Mouse (Mus musculus) forebrain, embryonic 11.5 days (tissue): ENCODE measurements at regions not wholly inside any gene's neighbourhood (a gene's known extent, or its start where the extent isn't known, plus 50 kb on each side); places are given as distances from the start of the nearest gene placed in this dataset.

ENCODE experiments used
- ATAC-seq: fragments of 200-750 bp; cut with Nextera tagmentation; replicated peaks from 2 replicates; pipeline ENCODE4 v1.8.0; 2017; ENCODE audit warnings: moderate TSS enrichment; ENCODE audit not compliant: low FRiP score
- DNase-seq: peaks from one replicate; pipeline ENCODE4 v3.0.0-alpha.2; 2017; ENCODE audit warnings: low spot score
- H3K27ac ChIP-seq: fragments of 300-500 bp; sonication (generic); 2 replicates; pipeline ENCODE4 v1.5.1; 2014; ENCODE audit warnings: low read depth, low read length
- H3K27me3 ChIP-seq: fragments of 300-500 bp; sonication (generic); 2 replicates; pipeline ENCODE4 v1.6.1; 2014; ENCODE audit warnings: mild to moderate bottlenecking, low read length, mixed read lengths; ENCODE audit not compliant: control insufficient read depth, insufficient read depth
- H3K36me3 ChIP-seq: fragments of 300-500 bp; sonication (generic); 2 replicates; pipeline ENCODE4 v1.6.1; 2014; ENCODE audit warnings: mild to moderate bottlenecking, low read length, moderate library complexity, mixed read lengths; ENCODE audit not compliant: control insufficient read depth, insufficient read depth
- H3K4me1 ChIP-seq: fragments of 300-500 bp; sonication (generic); replicated peaks from 2 replicates; pipeline ENCODE4 v1.6.1; 2014; ENCODE audit warnings: low read length, mixed read lengths; ENCODE audit not compliant: control insufficient read depth, insufficient read depth
- H3K4me2 ChIP-seq: fragments of 300-500 bp; sonication (generic); 2 replicates; pipeline ENCODE4 v1.6.1; 2014; ENCODE audit warnings: low read depth, mild to moderate bottlenecking, low read length, moderate library complexity, mixed read lengths; ENCODE audit not compliant: severe bottlenecking
- H3K4me3 ChIP-seq: fragments of 300-500 bp; sonication (generic); 2 replicates; pipeline ENCODE4 v1.5.1; 2014; ENCODE audit warnings: low read depth, low read length
- H3K9ac ChIP-seq: fragments of 300-500 bp; sonication (generic); 2 replicates; pipeline ENCODE4 v1.6.1; 2014; ENCODE audit warnings: low read length
- H3K9me3 ChIP-seq: fragments of 300-500 bp; sonication (generic); 2 replicates; pipeline ENCODE4 v1.6.1; 2016; ENCODE audit warnings: low read length, mixed read lengths; ENCODE audit not compliant: control insufficient read depth
- WGBS: fragments of 180-500 bp; shearing (Covaris S2); extraction: QIAGEN DNeasy Blood & Tissue Kit; methylation state at CpG from one replicate; pipeline ENCODE4 v1.1.7; 2014; 5-methylcytosine and 5-hydroxymethylcytosine counted together

- DNase-seq (no peak), ATAC-seq (no peak)
- Histone ChIP-seq H3K9me3 (no peaks in the 10 kb centered on the region), H3K9ac (no peak overlapping the region), H3K36me3 (no peaks in the 10 kb centered on the region), H3K4me3 (no peak overlapping the region), H3K4me2 (no peak overlapping the region), H3K27me3 (no peaks in the 10 kb centered on the region), H3K27ac (no peak overlapping the region), H3K4me1 (no peaks in the 10 kb centered on the region)
- WGBS: 70% methylated on average over 3 of the region's 3 CpGs
Measured at GRCm38 (mm10) chr3:137482546-137482945, 138.9 kb upstream of the Ddit4l start.

GRCm38 (mm10) chr3:137482971-137483370, 138.4 kb upstream of the Ddit4l start:
- 54% methylated on average over 4 of the region's 4 CpGs for WGBS

GRCm38 (mm10) chr3:137489592-137489991, 131.8 kb upstream of the Ddit4l start:
- DNase-seq (no peak), ATAC-seq (no peak)
- no peak overlapping the region for H3K4me2 ChIP-seq
- no peaks in the 10 kb centered on the region for H3K27me3 ChIP-seq
- no peaks in the 10 kb centered on the region for H3K4me1 ChIP-seq
- no peak overlapping the region for H3K9ac ChIP-seq
- no peaks in the 10 kb centered on the region for H3K9me3 ChIP-seq
- no peak overlapping the region for H3K27ac ChIP-seq
- H3K4me3 ChIP-seq: no peak overlapping the region
- H3K36me3 ChIP-seq: no peaks in the 10 kb centered on the region

More at GRCm38 (mm10) chr3:137482971-137483370, 138.4 kb upstream of the Ddit4l start:
- no peak overlapping the region for H3K27ac ChIP-seq
- no peaks in the 10 kb centered on the region for H3K36me3 ChIP-seq
- H3K4me3 ChIP-seq: no peak overlapping the region
- ATAC-seq: no peak
- H3K9ac ChIP-seq: no peak overlapping the region
- H3K9me3 ChIP-seq: no peaks in the 10 kb centered on the region
- H3K4me2 ChIP-seq: no peak overlapping the region
- no peak for DNase-seq
- H3K27me3 ChIP-seq: no peaks in the 10 kb centered on the region
- no peaks in the 10 kb centered on the region for H3K4me1 ChIP-seq

- H3K36me3 ChIP-seq: no peaks in the 10 kb centered on the region
- no peak overlapping the region for H3K4me2 ChIP-seq
- no peaks in the 10 kb centered on the region for H3K4me1 ChIP-seq
- H3K4me3 ChIP-seq: no peak overlapping the region
- DNase-seq (no peak), ATAC-seq (no peak)
- H3K9me3 ChIP-seq: no peaks in the 10 kb centered on the region
- no peak overlapping the region for H3K9ac ChIP-seq
- no peak overlapping the region for H3K27ac ChIP-seq
- no peaks in the 10 kb centered on the region for H3K27me3 ChIP-seq
- 88% methylated on average over 1 of the region's 1 CpGs for WGBS
Measured at GRCm38 (mm10) chr3:137491508-137492019, 129.8 kb upstream of the Ddit4l start.

GRCm38 (mm10) chr3:137498343-137498742, 123.1 kb upstream of the Ddit4l start:
- WGBS: 52% methylated on average over 3 of the region's 3 CpGs
- DNase-seq (no peak), ATAC-seq (no peak)
- H3K4me2 ChIP-seq: no peak overlapping the region
- H3K36me3 ChIP-seq: no peaks in the 10 kb centered on the region
- no peaks in the 10 kb centered on the region for H3K4me1 ChIP-seq
- no peak overlapping the region for H3K27ac ChIP-seq
- H3K9ac ChIP-seq: no peak overlapping the region
- H3K27me3 ChIP-seq: no peaks in the 10 kb centered on the region
- no peaks in the 10 kb centered on the region for H3K9me3 ChIP-seq
- no peak overlapping the region for H3K4me3 ChIP-seq

- Histone ChIP-seq H3K4me1 (no peaks in the 10 kb centered on the region), H3K9me3 (no peaks in the 10 kb centered on the region), H3K36me3 (no peaks in the 10 kb centered on the region), H3K9ac (no peak overlapping the region), H3K4me3 (no peak overlapping the region), H3K27me3 (no peaks in the 10 kb centered on the region), H3K4me2 (no peak overlapping the region), H3K27ac (no peak overlapping the region)
- DNase-seq (no peak), ATAC-seq (no peak)
- WGBS: 90% methylated on average over 1 of the region's 1 CpGs
Measured at GRCm38 (mm10) chr3:137511283-137511682, 110.1 kb upstream of the Ddit4l start.

GRCm38 (mm10) chr3:137512411-137512810, 109.0 kb upstream of the Ddit4l start:
- Histone ChIP-seq H3K9ac (no peak overlapping the region), H3K36me3 (no peaks in the 10 kb centered on the region), H3K27me3 (no peaks in the 10 kb centered on the region), H3K9me3 (no peaks in the 10 kb centered on the region), H3K4me3 (no peak overlapping the region), H3K27ac (no peak overlapping the region), H3K4me2 (no peak overlapping the region), H3K4me1 (no peaks in the 10 kb centered on the region)
- DNase-seq: no peak
- 95% methylated on average over 2 of the region's 2 CpGs for WGBS
- no peak for ATAC-seq

GRCm38 (mm10) chr3:137513026-137513425, 108.4 kb upstream of the Ddit4l start:
- ATAC-seq: no peak
- Histone ChIP-seq H3K4me1 (no peaks in the 10 kb centered on the region), H3K36me3 (no peaks in the 10 kb centered on the region), H3K4me2 (no peak overlapping the region), H3K27ac (no peak overlapping the region), H3K9ac (no peak overlapping the region), H3K9me3 (no peaks in the 10 kb centered on the region), H3K27me3 (no peaks in the 10 kb centered on the region), H3K4me3 (no peak overlapping the region)
- no peak for DNase-seq
- WGBS: 80% methylated on average over 6 of the region's 6 CpGs

- no peak overlapping the region for H3K9ac ChIP-seq
- H3K9me3 ChIP-seq: no peaks in the 10 kb centered on the region
- no peaks in the 10 kb centered on the region for H3K27me3 ChIP-seq
- no peak overlapping the region for H3K4me3 ChIP-seq
- 95% methylated on average over 2 of the region's 2 CpGs for WGBS
- DNase-seq: no peak
- H3K27ac ChIP-seq: no peak overlapping the region
- H3K4me2 ChIP-seq: no peak overlapping the region
- no peaks in the 10 kb centered on the region for H3K4me1 ChIP-seq
- no peak for ATAC-seq
- H3K36me3 ChIP-seq: no peaks in the 10 kb centered on the region
Measured at GRCm38 (mm10) chr3:137514238-137514637, 107.2 kb upstream of the Ddit4l start.
